Mouse (Mus musculus): ENCODE data around the gene Egfl7. TPM values are rescaled to one million over a fixed set of nuclear protein-coding genes. Genes with fewer than 3 reads are reported as not detected.
A peak's percentile ranks its signal among the peaks of the same experiment; 100 is the strongest.

Gene Egfl7
- polyA plus RNA-seq (2016; fragmentation: Nextera tagmentation; extraction: Ambion mirVana), result 97.3 and 101 TPM in 2 replicates

DNA sequence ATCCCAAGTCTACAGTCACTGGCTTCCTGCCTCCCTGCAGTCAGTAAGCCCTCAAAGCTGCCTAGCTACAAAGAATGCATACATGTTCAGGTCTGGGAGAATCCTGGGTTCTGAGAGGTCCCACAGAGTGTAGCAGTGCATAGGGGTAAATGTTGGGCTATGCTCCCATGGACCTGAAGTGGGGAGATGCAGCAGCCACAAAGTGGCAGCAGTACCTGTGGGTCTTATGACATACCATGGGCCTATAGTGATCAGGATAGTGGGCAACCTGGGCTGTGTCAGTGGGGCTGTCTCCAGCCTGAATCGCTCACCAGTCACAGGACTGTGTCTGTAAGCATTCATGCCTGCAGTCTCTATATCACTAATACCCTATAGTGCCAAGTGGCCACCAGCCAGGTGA is at the start of gene Egfl7:
Gene Egfl7, plus strand, starts transcription at position 301 of the 400 bp plus-strand sequence.
- Histone ChIP-seq H3K4me1 (peaks cover 9% of the 10 kb centered on the region), H3K27ac (no peak within 1 kb of the TSS), H3K4me3 (no peak within 1 kb of the TSS), H3K9me3 (no peaks in the 10 kb centered on the region), H3K4me2 (replicated peaks) (no peak within 1 kb of the TSS), H3K9ac (0 out of 2 replicates have a peak within 1 kb of the TSS, but pooled peaks have one; percentile 3), H3K36me3 (no peaks in the 10 kb centered on the region), H3K27me3 (no peaks in the 10 kb centered on the region)
- WGBS, result 87% methylated on average over 1 of the region's 1 CpGs
- ATAC-seq (ENCODE audit: insufficient number of reproducible peaks, insufficient read depth, low FRiP score, low TSS enrichment), result no peak

DNA sequence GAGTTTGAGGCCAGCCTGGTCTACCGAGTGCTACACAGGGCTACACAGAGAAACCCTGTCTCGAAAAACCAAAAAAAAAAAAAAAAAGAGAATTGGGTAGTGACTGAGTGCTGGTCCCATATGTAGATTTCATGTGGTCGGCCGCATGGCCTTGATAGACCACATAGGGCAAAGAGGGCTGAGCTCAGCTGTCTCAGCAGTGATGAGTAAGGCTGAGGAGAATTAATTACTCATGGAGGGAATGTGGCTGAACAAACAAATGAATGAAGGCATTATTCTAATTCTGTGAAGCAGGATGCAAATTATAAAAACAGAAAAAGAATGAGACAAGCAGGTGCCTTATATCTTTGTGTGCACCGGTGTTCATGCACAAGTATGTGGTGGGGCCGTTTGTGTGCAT is 48.0 kb upstream of the Egfl7 start:
- H3K4me3 ChIP-seq, result no peak overlapping the region
- H3K36me3 ChIP-seq, result no peaks in the 10 kb centered on the region
- no peak for ATAC-seq (ENCODE audit: insufficient number of reproducible peaks, insufficient read depth, low FRiP score, low TSS enrichment)
- no peak overlapping the region for H3K9ac ChIP-seq
- 83% methylated on average over 6 of the region's 6 CpGs for WGBS
- peaks cover 3% of the 10 kb centered on the region for H3K4me1 ChIP-seq
- H3K4me2 ChIP-seq (replicated peaks), result no peak overlapping the region
- no peaks in the 10 kb centered on the region for H3K27me3 ChIP-seq
- H3K9me3 ChIP-seq, result no peaks in the 10 kb centered on the region
- H3K27ac ChIP-seq, result no peak overlapping the region

DNA sequence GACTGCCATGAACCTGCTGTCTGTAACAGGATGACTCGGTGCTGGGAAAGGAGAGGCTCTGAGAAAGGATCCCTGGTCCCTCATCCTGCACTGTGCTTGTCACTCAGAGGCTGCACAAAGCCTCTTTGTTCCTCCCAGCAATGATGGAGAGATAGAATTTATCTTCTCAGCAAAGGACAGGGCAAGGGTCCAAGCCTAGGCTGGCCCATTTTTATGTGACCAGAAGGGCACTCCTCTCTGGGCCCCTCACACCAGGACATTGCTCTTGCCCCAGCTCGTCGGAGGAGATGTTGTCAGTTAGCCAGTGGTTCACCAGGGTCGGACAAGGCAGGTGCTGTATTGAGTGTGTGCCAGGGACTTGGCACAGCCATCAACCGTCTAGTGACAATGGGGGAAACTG is 46.6 kb upstream of the Egfl7 start:
- Histone ChIP-seq H3K4me3 (no peak overlapping the region), H3K36me3 (no peaks in the 10 kb centered on the region), H3K9ac (no peak overlapping the region), H3K9me3 (no peaks in the 10 kb centered on the region), H3K27me3 (no peaks in the 10 kb centered on the region), H3K4me2 (replicated peaks) (no peak overlapping the region), H3K27ac (0 out of 2 replicates have a peak overlapping the region, but pooled peaks have one; percentile 3), H3K4me1 (no peaks in the 10 kb centered on the region)
- WGBS, result 37% methylated on average over 5 of the region's 5 CpGs
- ATAC-seq (ENCODE audit: insufficient number of reproducible peaks, insufficient read depth, low FRiP score, low TSS enrichment), result no peak

DNA sequence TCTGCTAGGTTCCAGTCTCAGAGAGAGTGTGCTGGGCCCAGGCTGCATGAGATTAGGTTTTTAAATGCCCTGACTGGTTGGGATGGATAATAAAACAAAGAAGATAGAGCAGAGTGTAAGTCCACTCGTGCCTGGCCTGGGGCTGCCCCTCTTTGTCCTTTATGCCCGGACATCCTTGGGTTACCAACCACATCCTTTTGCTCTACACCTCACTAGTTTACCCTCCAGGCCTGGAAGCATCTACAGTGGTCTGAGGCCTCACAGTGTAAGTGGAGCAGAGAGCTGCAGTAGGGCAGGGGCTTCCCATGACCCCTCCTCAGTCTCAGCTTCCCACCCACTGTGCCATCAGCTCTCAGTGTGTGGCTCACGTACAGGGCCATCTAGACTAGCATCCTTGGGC is 45.7 kb upstream of the Egfl7 start:
- Histone ChIP-seq H3K9ac (no peak overlapping the region), H3K4me2 (replicated peaks) (no peak overlapping the region), H3K9me3 (no peaks in the 10 kb centered on the region), H3K4me1 (no peaks in the 10 kb centered on the region), H3K4me3 (no peak overlapping the region), H3K36me3 (no peaks in the 10 kb centered on the region), H3K27ac (no peak overlapping the region), H3K27me3 (no peaks in the 10 kb centered on the region)
- ATAC-seq (ENCODE audit: insufficient number of reproducible peaks, insufficient read depth, low FRiP score, low TSS enrichment), result no peak
- WGBS, result 69% methylated on average over 3 of the region's 3 CpGs

GRCm38 (mm10) chr2:26534616-26535015 is 45.2 kb upstream of the Egfl7 start:
- H3K4me1 ChIP-seq, result no peaks in the 10 kb centered on the region
- WGBS, result 71% methylated on average over 2 of the region's 2 CpGs
- no peak overlapping the region for H3K27ac ChIP-seq
- H3K36me3 ChIP-seq, result no peaks in the 10 kb centered on the region
- no peak for ATAC-seq (ENCODE audit: insufficient number of reproducible peaks, insufficient read depth, low FRiP score, low TSS enrichment)
- no peak overlapping the region for H3K4me2 ChIP-seq (replicated peaks)
- no peak overlapping the region for H3K9ac ChIP-seq
- H3K4me3 ChIP-seq, result no peak overlapping the region
- H3K27me3 ChIP-seq, result no peaks in the 10 kb centered on the region
- H3K9me3 ChIP-seq, result no peaks in the 10 kb centered on the region

DNA sequence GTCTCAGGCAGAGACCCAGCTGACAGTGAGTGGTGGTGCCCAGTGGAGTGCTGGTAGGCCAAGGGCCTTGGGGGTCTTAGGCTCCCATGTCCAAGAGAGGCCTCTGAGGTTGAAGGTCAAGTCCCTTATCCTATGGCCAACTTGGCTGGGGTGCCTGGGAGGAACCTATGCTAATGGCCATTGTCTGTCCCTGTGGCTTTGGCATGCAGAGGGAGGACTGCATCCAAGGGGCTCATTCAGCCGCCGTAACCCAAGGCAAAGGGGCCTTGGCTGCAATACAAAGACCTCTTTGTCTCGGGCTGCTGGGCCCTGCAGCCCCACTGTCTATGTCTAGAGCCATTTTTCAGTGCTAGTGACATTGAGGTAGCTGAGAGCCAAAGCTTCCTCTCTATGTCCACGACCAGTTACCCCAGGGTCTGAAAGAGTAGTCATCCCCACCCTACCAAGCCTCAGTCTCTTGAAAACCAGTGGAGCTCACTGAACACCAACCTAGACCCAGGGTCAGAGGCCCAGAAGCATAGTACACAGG is 44.2 kb upstream of the Egfl7 start:
- Histone ChIP-seq H3K9me3 (no peaks in the 10 kb centered on the region), H3K9ac (no peak overlapping the region), H3K27ac (no peak overlapping the region), H3K4me2 (replicated peaks) (no peak overlapping the region), H3K4me3 (no peak overlapping the region), H3K27me3 (no peaks in the 10 kb centered on the region), H3K36me3 (no peaks in the 10 kb centered on the region), H3K4me1 (peaks cover 1% of the 10 kb centered on the region; the same call in 1 of the 2 replicates)
- no peak for ATAC-seq (ENCODE audit: insufficient number of reproducible peaks, insufficient read depth, low FRiP score, low TSS enrichment)
- 24% methylated on average over 4 of the region's 4 CpGs for WGBS

- Histone ChIP-seq H3K4me3 (no peak overlapping the region), H3K27ac (no peak overlapping the region), H3K9ac (no peak overlapping the region), H3K9me3 (no peaks in the 10 kb centered on the region), H3K36me3 (no peaks in the 10 kb centered on the region), H3K4me2 (replicated peaks) (no peak overlapping the region), H3K4me1 (peaks cover 11% of the 10 kb centered on the region; the same call in 1 of the 2 replicates), H3K27me3 (no peaks in the 10 kb centered on the region)
- WGBS, result 55% methylated on average over 2 of the region's 2 CpGs
- no peak for ATAC-seq (ENCODE audit: insufficient number of reproducible peaks, insufficient read depth, low FRiP score, low TSS enrichment)
Measured at GRCm38 (mm10) chr2:26539516-26539915, 40.3 kb upstream of the Egfl7 start.

GRCm38 (mm10) chr2:26540721-26541120 is 39.1 kb upstream of the Egfl7 start:
- Histone ChIP-seq H3K9ac (no peak overlapping the region), H3K27ac (peak overlapping the region; percentile 55)
- ATAC-seq (ENCODE audit: insufficient number of reproducible peaks, insufficient read depth, low FRiP score, low TSS enrichment), result no peak

DNA sequence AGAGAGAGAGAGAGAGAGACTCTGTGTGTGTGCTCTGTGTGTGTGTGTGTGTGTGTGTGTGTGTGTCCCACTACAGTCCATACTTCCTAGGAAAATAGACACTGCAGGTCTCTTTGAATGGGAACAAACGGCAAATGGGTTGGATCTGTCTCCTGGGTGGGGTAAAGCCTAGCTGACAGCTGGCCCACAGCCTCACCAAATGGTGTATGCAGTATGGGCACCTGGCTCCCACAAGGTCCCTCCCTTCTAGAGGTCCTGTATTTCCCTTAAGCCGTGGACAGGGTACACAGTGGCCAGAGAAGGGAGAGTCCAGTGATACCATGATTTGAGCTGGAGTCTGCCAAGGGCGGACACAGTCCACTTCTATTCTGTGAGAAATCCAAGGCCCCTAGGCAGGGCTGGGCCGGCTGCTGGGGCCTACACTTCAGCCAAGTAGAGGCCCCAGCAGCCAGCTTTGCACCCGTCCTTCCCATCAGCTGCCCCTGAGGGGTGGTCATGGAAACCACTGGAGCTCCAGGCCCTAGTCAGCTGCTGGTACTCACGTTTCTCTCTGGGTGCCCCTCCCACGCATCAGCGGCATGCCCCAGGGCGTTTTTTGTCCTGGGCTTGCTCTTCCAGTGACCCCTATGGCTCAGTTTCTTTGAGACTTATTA is 38.4 kb upstream of the Egfl7 start:
- Histone ChIP-seq H3K4me1 (peaks cover 11% of the 10 kb centered on the region; the same call in 1 of the 2 replicates), H3K4me3 (no peak overlapping the region), H3K36me3 (no peaks in the 10 kb centered on the region), H3K4me2 (replicated peaks) (no peak overlapping the region), H3K9me3 (no peaks in the 10 kb centered on the region), H3K27ac (no peak overlapping the region), H3K27me3 (no peaks in the 10 kb centered on the region), H3K9ac (no peak overlapping the region)
- no peak for ATAC-seq (ENCODE audit: insufficient number of reproducible peaks, insufficient read depth, low FRiP score, low TSS enrichment)
- 30% methylated on average over 9 of the region's 9 CpGs for WGBS

More at GRCm38 (mm10) chr2:26540721-26541120, 39.1 kb upstream of the Egfl7 start:
- H3K36me3 ChIP-seq, result no peaks in the 10 kb centered on the region
- H3K4me1 ChIP-seq, result peaks cover 11% of the 10 kb centered on the region; the same call in 1 of the 2 replicates
- H3K27me3 ChIP-seq, result no peaks in the 10 kb centered on the region
- no peak overlapping the region for H3K4me3 ChIP-seq
- 30% methylated on average over 7 of the region's 7 CpGs for WGBS
- H3K9me3 ChIP-seq, result no peaks in the 10 kb centered on the region
- H3K4me2 ChIP-seq (replicated peaks), result no peak overlapping the region

DNA sequence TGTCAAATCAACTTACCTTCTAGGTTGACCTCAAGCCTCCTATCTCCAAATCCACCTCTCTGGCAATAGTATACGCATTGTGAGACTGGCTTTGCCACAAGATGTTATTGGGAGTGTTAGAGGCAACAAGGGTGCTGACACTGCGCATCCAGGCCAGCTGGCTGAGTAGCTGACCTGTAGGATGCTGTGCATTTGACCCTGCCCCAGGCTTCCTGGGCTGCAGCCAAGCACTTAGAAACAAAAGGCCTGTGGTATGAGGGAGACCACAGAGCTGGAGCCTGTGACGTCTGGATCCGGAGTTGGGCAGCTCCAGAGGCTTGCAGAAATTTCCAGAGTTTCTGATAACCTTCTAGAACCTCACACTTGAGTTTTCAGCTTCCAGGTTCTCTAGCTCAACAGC is 36.7 kb upstream of the Egfl7 start:
- Histone ChIP-seq H3K27ac (no peak overlapping the region), H3K4me3 (no peak overlapping the region), H3K4me1 (peaks cover 22% of the 10 kb centered on the region), H3K27me3 (no peaks in the 10 kb centered on the region), H3K9ac (no peak overlapping the region), H3K4me2 (replicated peaks) (no peak overlapping the region), H3K9me3 (no peaks in the 10 kb centered on the region), H3K36me3 (no peaks in the 10 kb centered on the region)
- ATAC-seq (ENCODE audit: insufficient number of reproducible peaks, insufficient read depth, low FRiP score, low TSS enrichment), result no peak
- 56% methylated on average over 4 of the region's 4 CpGs for WGBS

DNA sequence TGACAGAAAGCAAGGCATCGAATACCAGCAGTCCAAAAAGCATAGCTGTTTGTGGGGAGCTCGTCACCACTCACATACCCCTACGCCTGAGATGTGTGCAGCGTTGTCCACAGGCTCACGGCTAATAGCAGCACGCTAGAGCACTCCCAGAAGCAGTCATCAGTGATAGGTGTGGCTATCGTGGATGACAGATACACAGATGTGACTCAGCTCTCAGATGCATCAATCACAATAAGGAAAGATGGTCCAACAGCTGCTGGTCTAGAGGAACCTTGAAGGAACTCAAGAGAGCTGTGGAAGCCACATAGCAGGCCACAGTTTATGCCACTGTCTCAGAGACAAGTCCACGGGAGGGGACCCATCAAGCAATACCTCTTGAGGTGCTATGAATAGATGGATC is 36.0 kb upstream of the Egfl7 start:
- no peaks in the 10 kb centered on the region for H3K27me3 ChIP-seq
- H3K4me1 ChIP-seq, result peaks cover 22% of the 10 kb centered on the region
- no peak overlapping the region for H3K4me2 ChIP-seq (replicated peaks)
- H3K27ac ChIP-seq, result no peak overlapping the region
- no peak for ATAC-seq (ENCODE audit: insufficient number of reproducible peaks, insufficient read depth, low FRiP score, low TSS enrichment)
- 87% methylated on average over 8 of the region's 8 CpGs for WGBS
- no peaks in the 10 kb centered on the region for H3K36me3 ChIP-seq
- no peak overlapping the region for H3K9ac ChIP-seq
- H3K4me3 ChIP-seq, result no peak overlapping the region
- H3K9me3 ChIP-seq, result no peaks in the 10 kb centered on the region

- H3K9ac ChIP-seq, result no peak overlapping the region
- 60% methylated on average over 3 of the region's 3 CpGs for WGBS
- no peak for ATAC-seq (ENCODE audit: insufficient number of reproducible peaks, insufficient read depth, low FRiP score, low TSS enrichment)
- H3K36me3 ChIP-seq, result no peaks in the 10 kb centered on the region
- no peak overlapping the region for H3K4me2 ChIP-seq (replicated peaks)
- no peak overlapping the region for H3K27ac ChIP-seq
- peaks cover 22% of the 10 kb centered on the region for H3K4me1 ChIP-seq
- no peaks in the 10 kb centered on the region for H3K27me3 ChIP-seq
- no peak overlapping the region for H3K4me3 ChIP-seq
- no peaks in the 10 kb centered on the region for H3K9me3 ChIP-seq
Measured at GRCm38 (mm10) chr2:26544265-26544664, 35.5 kb upstream of the Egfl7 start.
